Mouse (Mus musculus) forebrain, embryonic 13.5 days (tissue): Measurements from ENCODE around the gene Mrps35. TPM values are rescaled to one million over a fixed set of nuclear protein-coding genes. Genes with fewer than 3 reads are reported as not detected.

Experiments
- ATAC-seq: fragments of 200-750 bp; cut with Nextera tagmentation; 2 replicates; pipeline ENCODE4 v1.8.0; 2017
- H3K27ac ChIP-seq: fragments of 300-500 bp; sonication (generic); 2 replicates; pipeline ENCODE4 v1.5.1; 2015; ENCODE audit warnings: inconsistent platforms, mild to moderate bottlenecking, moderate library complexity
- H3K27me3 ChIP-seq: fragments of 300-500 bp; sonication (generic); 2 replicates; pipeline ENCODE4 v1.6.1; 2015; ENCODE audit warnings: mild to moderate bottlenecking, inconsistent platforms
- H3K36me3 ChIP-seq: fragments of 300-500 bp; sonication (generic); 2 replicates; pipeline ENCODE4 v1.6.1; 2015; ENCODE audit warnings: mild to moderate bottlenecking, inconsistent platforms; ENCODE audit not compliant: poor library complexity, severe bottlenecking
- H3K4me1 ChIP-seq: fragments of 300-500 bp; sonication (generic); 2 replicates; pipeline ENCODE4 v1.6.1; 2015; ENCODE audit warnings: inconsistent platforms
- H3K4me2 ChIP-seq: fragments of 300-500 bp; sonication (generic); 2 replicates; pipeline ENCODE4 v1.6.1; 2015; ENCODE audit warnings: inconsistent platforms, mild to moderate bottlenecking, moderate library complexity
- H3K4me3 ChIP-seq: fragments of 300-500 bp; sonication (generic); 2 replicates; pipeline ENCODE4 v1.5.1; 2015; ENCODE audit warnings: mild to moderate bottlenecking, inconsistent platforms
- H3K9ac ChIP-seq: fragments of 300-500 bp; sonication (generic); 2 replicates; pipeline ENCODE4 v1.6.1; 2015; ENCODE audit warnings: mild to moderate bottlenecking, inconsistent platforms
- H3K9me3 ChIP-seq: fragments of 300-500 bp; sonication (generic); replicated peaks from 2 replicates; pipeline ENCODE4 v1.6.1; 2016; ENCODE audit warnings: inconsistent platforms
- WGBS: fragments of 180-500 bp; shearing (Covaris S2); methylation state at CpG from one replicate; pipeline ENCODE4 v1.1.7; 2015; 5-methylcytosine and 5-hydroxymethylcytosine counted together
- polyA plus RNA-seq: library from polyadenylated mRNA; unstranded; fragments of >200 nt; fragmentation: Nextera tagmentation; extraction: Ambion mirVana; gene quantifications from 2 replicates; pipeline ENCODE4 v1.2.1, GENCODE M21; 2015

Mrps35 gene
- polyA plus RNA-seq, 1 experiment from 2014 or later = 99.0 TPM

DNA sequence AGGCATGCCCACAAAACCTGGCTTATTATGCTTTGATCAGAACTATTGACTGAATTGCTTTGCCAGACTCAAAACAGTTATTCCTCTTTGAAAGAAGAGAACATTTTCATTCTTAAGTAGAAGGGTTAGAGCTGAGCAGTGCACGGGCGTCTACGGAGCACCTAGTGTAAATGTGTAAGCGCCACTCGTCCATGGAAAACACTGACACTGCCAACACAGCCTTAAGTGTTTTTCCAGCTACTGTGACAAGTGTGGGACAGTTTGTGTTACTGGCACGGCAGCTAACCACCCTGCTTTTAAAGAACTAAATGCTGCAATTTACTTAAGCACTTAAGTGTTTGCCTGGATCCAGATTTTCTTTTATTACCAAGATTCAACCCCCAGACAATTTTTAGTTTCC, 30.6 kb upstream of the Mrps35 start:
- H3K9ac ChIP-seq = no peak overlapping the region
- H3K4me1 ChIP-seq = no peaks in the 10 kb centered on the region
- 71% methylated on average over 6 of the region's 6 CpGs for WGBS
- no peak for ATAC-seq
- no peaks in the 10 kb centered on the region for H3K9me3 ChIP-seq
- H3K4me3 ChIP-seq = no peak overlapping the region
- no peaks in the 10 kb centered on the region for H3K27me3 ChIP-seq
- peaks cover 5% of the 10 kb centered on the region; the same call in 1 of the 2 replicates for H3K36me3 ChIP-seq
- H3K27ac ChIP-seq = no peak overlapping the region
- H3K4me2 ChIP-seq = no peak overlapping the region

DNA sequence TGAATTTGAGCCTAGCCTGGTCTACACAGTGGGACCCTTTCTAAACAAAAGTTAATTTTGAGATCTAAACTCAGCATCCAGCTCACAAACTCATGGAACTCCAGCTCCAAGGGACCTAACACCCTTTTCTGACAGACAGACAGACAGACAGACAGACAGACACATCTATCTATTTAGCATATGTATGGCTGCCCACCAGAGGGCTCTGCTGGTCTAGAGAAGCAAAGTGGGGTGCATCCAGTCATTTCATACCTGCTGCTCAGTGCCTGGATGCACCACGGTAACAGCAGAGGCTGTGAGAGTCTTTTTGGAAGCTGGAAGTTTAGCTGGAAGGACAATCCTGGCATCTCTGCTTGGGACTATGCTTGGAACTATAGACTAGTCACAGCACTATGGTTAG, 29.0 kb upstream of the Mrps35 start:
- Histone ChIP-seq H3K36me3 (peaks cover 5% of the 10 kb centered on the region; the same call in 1 of the 2 replicates), H3K27ac (no peak overlapping the region), H3K9me3 (no peaks in the 10 kb centered on the region), H3K4me3 (no peak overlapping the region), H3K27me3 (no peaks in the 10 kb centered on the region), H3K4me2 (no peak overlapping the region), H3K4me1 (no peaks in the 10 kb centered on the region), H3K9ac (no peak overlapping the region)
- 72% methylated on average over 1 of the region's 1 CpGs for WGBS
- ATAC-seq = no peak

DNA sequence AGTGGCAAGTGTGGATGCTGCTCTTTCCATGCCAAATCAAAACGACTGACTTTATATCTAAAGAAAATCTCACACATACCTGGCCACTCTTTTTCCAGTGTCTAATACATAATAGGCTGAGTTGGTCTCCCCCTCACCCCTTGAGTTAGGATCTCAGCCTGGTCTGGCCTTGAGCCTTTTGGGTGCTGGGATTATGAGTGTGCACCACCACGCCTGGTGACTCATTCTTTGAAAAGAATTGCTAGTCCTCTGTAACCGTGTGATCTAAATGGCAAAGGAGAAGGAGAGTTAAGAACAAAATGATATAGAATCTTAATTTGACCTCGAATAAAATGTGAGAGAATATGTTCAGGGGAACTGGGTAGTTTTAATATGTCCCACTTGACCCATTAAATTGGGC, 24.7 kb upstream of the Mrps35 start:
- 90% methylated on average over 4 of the region's 4 CpGs for WGBS
- ATAC-seq = no peak
- no peak overlapping the region for H3K4me2 ChIP-seq

DNA sequence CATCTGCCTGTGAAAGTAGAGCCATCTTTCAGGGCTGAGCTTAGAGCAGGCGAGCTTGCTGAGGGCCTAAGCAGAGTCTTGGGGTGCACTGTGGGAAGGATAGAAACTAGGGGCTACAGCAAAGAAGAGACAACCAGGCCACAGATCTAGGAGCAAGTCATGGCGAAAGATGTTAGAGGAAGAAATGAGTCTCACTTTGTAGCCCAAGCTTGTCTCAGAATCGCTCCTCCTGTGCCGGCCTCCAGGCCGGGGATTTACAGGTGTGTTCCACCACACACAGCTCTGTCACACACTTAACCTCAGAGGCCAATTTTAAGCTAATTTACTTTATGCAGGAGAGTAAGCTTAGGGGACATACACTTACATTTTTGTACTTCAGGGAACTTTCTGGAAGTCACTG, 24.2 kb upstream of the Mrps35 start:
- WGBS = 91% methylated on average over 5 of the region's 5 CpGs

More for the DNA sequence above, 24.7 kb upstream of the Mrps35 start:
- H3K4me3 ChIP-seq = no peak overlapping the region
- no peaks in the 10 kb centered on the region for H3K4me1 ChIP-seq
- H3K36me3 ChIP-seq = peaks cover 10% of the 10 kb centered on the region; the same call in 1 of the 2 replicates
- H3K9me3 ChIP-seq = no peaks in the 10 kb centered on the region
- H3K27ac ChIP-seq = no peak overlapping the region
- no peak overlapping the region for H3K9ac ChIP-seq
- no peaks in the 10 kb centered on the region for H3K27me3 ChIP-seq

DNA sequence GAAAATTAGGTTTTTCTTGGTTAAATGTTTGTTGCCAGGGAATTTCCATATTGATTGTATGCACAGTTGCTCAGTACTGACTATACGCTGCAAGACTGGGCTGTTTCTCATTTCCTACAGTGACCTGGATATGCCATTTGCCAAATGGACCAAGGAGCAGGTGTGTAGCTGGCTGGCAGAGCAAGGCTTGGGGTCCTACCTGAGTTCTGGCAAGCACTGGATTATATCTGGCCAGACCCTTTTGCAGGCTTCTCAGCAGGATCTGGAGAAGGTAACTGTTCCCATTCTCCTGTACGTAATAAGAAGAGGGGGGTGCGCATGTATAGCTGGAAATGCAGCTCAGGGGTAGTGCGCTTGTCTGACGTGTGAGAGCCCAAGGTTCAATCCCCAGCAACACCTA, 21.4 kb upstream of the Mrps35 start:
- no peak overlapping the region for H3K27ac ChIP-seq
- H3K4me2 ChIP-seq = no peak overlapping the region
- WGBS = 95% methylated on average over 5 of the region's 5 CpGs
- H3K27me3 ChIP-seq = no peaks in the 10 kb centered on the region
- no peaks in the 10 kb centered on the region for H3K4me1 ChIP-seq
- H3K36me3 ChIP-seq = peaks cover 10% of the 10 kb centered on the region; the same call in 1 of the 2 replicates
- H3K9me3 ChIP-seq = no peaks in the 10 kb centered on the region
- ATAC-seq = no peak
- no peak overlapping the region for H3K9ac ChIP-seq
- H3K4me3 ChIP-seq = no peak overlapping the region

More for the DNA sequence above, 24.2 kb upstream of the Mrps35 start:
- Histone ChIP-seq H3K4me2 (no peak overlapping the region), H3K4me3 (no peak overlapping the region), H3K27me3 (no peaks in the 10 kb centered on the region), H3K9ac (no peak overlapping the region), H3K36me3 (peaks cover 10% of the 10 kb centered on the region; the same call in 1 of the 2 replicates), H3K27ac (no peak overlapping the region), H3K9me3 (no peaks in the 10 kb centered on the region), H3K4me1 (no peaks in the 10 kb centered on the region)
- ATAC-seq = no peak

DNA sequence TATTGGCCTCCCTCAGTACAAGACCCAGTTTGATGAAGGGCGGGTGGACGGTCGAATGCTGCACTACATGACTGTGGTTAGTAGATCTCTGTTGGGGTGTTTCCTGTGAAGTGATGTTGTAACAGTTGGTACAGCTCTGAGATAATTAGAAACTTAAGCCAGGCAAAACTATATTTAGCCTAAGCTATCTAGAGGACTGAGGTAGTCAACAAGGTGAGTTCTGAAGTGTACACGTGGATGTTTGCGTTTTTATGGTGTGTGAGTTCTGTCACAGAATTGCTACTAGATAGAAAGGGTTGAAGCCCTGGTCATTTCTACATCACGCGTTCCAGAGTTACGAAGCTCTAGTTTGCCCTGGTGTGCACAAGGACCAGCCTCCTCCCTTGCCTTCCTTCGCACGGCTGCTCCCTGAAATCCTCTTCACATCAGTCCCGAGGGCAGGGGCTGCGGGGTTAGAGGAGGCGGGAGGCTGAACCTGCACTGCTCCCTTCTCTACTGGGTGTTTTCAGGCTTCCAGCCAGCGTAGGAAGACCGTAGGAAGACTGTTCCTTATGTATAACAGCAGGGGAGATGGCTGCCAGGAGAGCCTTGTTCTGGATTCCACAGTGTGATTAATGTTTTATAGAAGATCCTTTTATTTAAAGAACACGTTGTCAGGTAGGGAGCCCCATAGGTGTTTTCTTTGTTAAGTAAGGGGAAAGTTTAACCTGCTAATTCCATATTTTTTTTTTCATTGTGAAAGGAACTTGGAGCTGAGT, 20.0 kb upstream of the Mrps35 start:
- ATAC-seq = no peak
- WGBS = 88% methylated on average over 16 of the region's 16 CpGs
- no peak overlapping the region for H3K9ac ChIP-seq

DNA sequence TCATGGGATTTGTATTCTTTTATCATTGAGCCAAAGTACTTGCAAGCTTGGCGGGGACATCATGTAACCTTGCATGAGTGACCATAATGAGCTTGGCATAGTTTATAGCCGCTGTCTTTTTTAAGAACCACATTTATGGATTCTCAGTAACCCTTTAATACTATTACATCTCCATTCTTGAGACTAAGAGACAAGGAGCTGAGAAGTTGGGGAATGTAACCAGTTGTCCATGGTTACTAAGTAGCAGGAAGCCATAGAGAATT, 19.5 kb upstream of the Mrps35 start:
- WGBS = 97% methylated on average over 2 of the region's 2 CpGs
- no peaks in the 10 kb centered on the region for H3K27me3 ChIP-seq
- no peak for ATAC-seq
- no peak overlapping the region for H3K9ac ChIP-seq
- no peaks in the 10 kb centered on the region for H3K4me1 ChIP-seq
- no peak overlapping the region for H3K4me3 ChIP-seq
- no peak overlapping the region for H3K4me2 ChIP-seq
- H3K36me3 ChIP-seq = 0 out of 2 replicates have a peak, but pooled peaks cover 5% of the 10 kb centered on the region
- no peaks in the 10 kb centered on the region for H3K9me3 ChIP-seq
- H3K27ac ChIP-seq = no peak overlapping the region

More for the DNA sequence above, 20.0 kb upstream of the Mrps35 start:
- Histone ChIP-seq H3K4me3 (no peak overlapping the region), H3K4me1 (no peaks in the 10 kb centered on the region), H3K27me3 (no peaks in the 10 kb centered on the region), H3K27ac (no peak overlapping the region), H3K9me3 (no peaks in the 10 kb centered on the region), H3K4me2 (no peak overlapping the region), H3K36me3 (0 out of 2 replicates have a peak, but pooled peaks cover 5% of the 10 kb centered on the region)

DNA sequence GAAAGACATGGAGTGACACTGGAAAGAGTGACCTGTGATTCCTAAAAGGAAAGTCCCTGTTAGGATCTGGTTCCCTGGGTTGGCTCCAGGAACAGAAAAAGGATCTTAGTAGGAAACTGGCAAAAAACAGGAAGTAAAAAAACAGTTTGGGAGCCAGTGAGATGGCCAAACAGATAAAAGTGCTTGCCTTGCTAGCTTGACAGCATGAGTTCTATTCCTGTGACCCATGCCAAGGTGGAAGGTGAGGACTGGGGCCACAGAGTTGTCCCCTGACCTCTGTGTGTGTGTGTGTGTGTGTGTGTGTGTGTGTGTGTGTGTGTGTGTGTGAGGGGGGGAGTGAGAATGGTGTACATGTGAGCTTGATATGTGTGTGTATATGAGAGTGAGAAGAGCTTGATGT, 19.0 kb upstream of the Mrps35 start:
- Histone ChIP-seq H3K9me3 (no peaks in the 10 kb centered on the region), H3K4me1 (no peaks in the 10 kb centered on the region), H3K27me3 (no peaks in the 10 kb centered on the region), H3K27ac (no peak overlapping the region), H3K36me3 (0 out of 2 replicates have a peak, but pooled peaks cover 5% of the 10 kb centered on the region), H3K4me3 (no peak overlapping the region), H3K9ac (no peak overlapping the region), H3K4me2 (no peak overlapping the region)
- no peak for ATAC-seq

DNA sequence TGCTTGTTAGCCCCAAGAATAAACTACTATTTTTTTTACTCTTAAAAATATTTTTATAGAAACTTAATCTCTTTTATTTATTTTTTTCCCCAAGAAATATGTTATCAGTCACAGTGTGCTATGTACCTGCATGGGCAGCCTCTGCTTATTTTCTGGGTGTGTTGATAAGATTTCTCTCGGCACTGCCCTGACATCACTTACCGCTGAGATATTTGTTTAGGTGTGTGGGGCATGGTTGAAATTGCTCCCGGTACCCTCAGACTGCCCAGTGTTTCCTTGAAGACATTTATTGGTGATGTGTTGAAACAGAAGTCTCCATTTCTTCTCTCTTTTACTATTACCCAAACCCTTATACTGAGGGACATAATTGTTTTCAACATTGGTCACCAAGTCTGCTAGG, 17.8 kb upstream of the Mrps35 start:
- Histone ChIP-seq H3K9ac (no peak overlapping the region), H3K27me3 (no peaks in the 10 kb centered on the region), H3K9me3 (no peaks in the 10 kb centered on the region), H3K4me1 (no peaks in the 10 kb centered on the region), H3K27ac (no peak overlapping the region), H3K36me3 (peaks cover under 1% of the 10 kb centered on the region; the same call in 1 of the 2 replicates), H3K4me3 (no peak overlapping the region), H3K4me2 (no peak overlapping the region)
- whole genome bisulfite sequencing = 96% methylated on average over 3 of the region's 3 CpGs
- no peak for ATAC-seq

DNA sequence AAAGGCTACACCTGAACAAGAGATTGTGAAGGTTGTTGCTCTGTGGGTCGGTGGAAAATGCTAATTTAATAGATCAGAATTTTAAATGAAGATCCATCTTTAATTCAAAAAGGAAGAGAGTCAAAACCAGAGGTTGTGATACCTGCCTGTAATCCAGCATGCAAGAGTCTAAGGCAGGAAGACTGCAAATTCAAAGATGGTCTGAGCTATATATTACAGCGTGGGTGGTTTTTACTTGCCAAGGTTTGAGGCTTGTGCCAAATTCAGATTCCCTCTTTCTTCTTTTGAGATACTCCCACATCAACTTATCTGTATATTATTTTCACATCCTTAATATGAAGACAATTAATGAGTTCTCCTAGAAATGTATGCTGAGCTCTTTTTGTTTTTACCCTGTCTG, 14.2 kb upstream of the Mrps35 start:
- no peaks in the 10 kb centered on the region; the same call in 1 of the 2 replicates for H3K36me3 ChIP-seq
- H3K9ac ChIP-seq = no peak overlapping the region
- whole genome bisulfite sequencing = 87% methylated on average over 2 of the region's 2 CpGs
- H3K9me3 ChIP-seq = no peaks in the 10 kb centered on the region
- no peaks in the 10 kb centered on the region for H3K27me3 ChIP-seq
- H3K4me2 ChIP-seq = no peak overlapping the region
- no peaks in the 10 kb centered on the region for H3K4me1 ChIP-seq
- no peak overlapping the region for H3K4me3 ChIP-seq
- no peak overlapping the region for H3K27ac ChIP-seq
- no peak for ATAC-seq

DNA sequence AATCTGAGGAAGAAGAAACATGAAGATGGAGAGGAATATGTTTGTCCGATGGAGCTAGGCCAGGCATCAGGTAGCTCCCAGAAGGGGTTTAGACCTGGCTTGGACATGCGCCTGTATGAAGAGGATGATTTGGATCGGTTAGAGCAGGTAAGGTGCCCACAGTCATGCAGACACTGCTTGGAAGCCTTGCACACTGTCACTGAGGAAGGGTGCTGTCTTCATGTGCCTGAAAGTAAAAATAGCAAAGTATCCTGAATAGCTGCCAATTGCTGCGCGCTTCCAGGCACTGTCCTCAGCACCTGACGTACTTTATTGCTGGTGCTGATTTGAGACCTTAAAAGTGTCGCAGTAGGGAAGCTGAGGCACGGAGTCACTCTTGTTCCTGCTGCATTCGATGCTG, 13.0 kb upstream of the Mrps35 start:
- H3K9me3 ChIP-seq = no peaks in the 10 kb centered on the region
- no peak for ATAC-seq
- no peak overlapping the region for H3K4me2 ChIP-seq
- WGBS = 94% methylated on average over 9 of the region's 9 CpGs
- no peak overlapping the region for H3K9ac ChIP-seq
- H3K36me3 ChIP-seq = no peaks in the 10 kb centered on the region; the same call in 1 of the 2 replicates
- no peak overlapping the region for H3K27ac ChIP-seq
- H3K4me3 ChIP-seq = no peak overlapping the region
- no peaks in the 10 kb centered on the region for H3K4me1 ChIP-seq
- no peaks in the 10 kb centered on the region for H3K27me3 ChIP-seq

DNA sequence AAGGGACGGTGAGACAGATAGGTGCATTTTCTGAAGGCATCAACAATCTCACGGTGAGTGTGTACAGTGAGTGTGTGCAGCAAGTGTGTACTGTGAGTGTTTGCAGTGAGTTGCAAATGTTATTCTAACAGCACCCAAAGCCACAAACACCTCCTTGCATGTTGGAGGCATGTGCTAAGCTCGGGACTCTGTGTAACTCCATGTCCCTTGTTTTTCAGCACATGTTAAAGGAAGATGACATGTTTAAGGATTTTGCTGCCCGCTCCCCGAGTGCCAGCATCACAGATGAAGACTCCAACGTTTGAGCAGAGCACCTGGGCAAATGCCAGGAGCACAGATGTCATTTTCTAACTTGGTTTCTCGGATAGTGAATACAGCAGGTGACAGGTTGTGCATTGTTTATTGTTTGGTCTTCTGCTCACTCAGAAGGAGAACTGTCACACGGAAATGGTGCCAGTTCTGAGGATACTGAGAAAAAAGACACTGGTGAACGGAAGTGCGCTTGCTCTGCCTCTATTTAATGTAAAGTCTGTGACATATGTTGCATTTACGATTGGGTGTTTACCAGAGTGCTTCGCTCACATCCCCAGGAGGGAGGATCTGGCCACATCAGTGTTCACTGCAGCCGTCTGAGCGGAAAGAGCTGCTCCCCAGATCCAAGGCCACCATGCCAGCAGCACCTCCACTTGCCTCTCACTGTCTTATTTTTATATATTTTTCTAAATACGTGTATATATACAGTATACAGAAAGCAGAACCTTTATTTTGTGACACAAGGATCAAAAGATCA, 12.3 kb upstream of the Mrps35 start:
- no peaks in the 10 kb centered on the region for H3K27me3 ChIP-seq
- ATAC-seq = peak; percentile 41; the same call in 1 of the 2 replicates
- 77% methylated on average over 15 of the region's 15 CpGs for WGBS

More for the DNA sequence above, 12.3 kb upstream of the Mrps35 start:
- no peaks in the 10 kb centered on the region; the same call in 1 of the 2 replicates for H3K36me3 ChIP-seq
- no peak overlapping the region for H3K27ac ChIP-seq
- no peaks in the 10 kb centered on the region for H3K9me3 ChIP-seq
- H3K4me3 ChIP-seq = no peak overlapping the region
- H3K4me1 ChIP-seq = no peaks in the 10 kb centered on the region
- no peak overlapping the region for H3K9ac ChIP-seq
- H3K4me2 ChIP-seq = no peak overlapping the region
